Mouse (Mus musculus): Measurements from ENCODE around the gene Trp53tg5. TPM values are rescaled to one million over a fixed set of nuclear protein-coding genes. Genes with fewer than 3 reads are reported as not detected.
A peak's percentile ranks its signal among the peaks of the same experiment; 100 is the strongest.

Gene Trp53tg5
- polyA plus RNA-seq, 1 experiment from 2014 or later: not detected

- Histone ChIP-seq H3K4me1 (peaks cover 48% of the 10 kb centered on the region), H3K4me3 (peak overlapping the region; percentile 71), H3K9me3 (no peaks in the 10 kb centered on the region), H3K36me3 (no peaks in the 10 kb centered on the region), H3K27ac (peak overlapping the region; percentile 86), H3K27me3 (ENCODE audit: insufficient read depth, poor library complexity, severe bottlenecking) (peaks cover 16% of the 10 kb centered on the region; the same call in 1 of the 2 replicates)
- WGBS: 1% methylated on average over 29 of the region's 29 CpGs
- DNase-seq (ENCODE audit: low spot score): no peak
Measured at GRCm38 (mm10) chr2:164442315-164443050, 31.0 kb downstream of the Trp53tg5 start.

- H3K9me3 ChIP-seq: no peaks in the 10 kb centered on the region
- 33% methylated on average over 7 of the region's 7 CpGs for WGBS
- no peaks in the 10 kb centered on the region for H3K36me3 ChIP-seq
- H3K4me1 ChIP-seq: peaks cover 56% of the 10 kb centered on the region
- no peak for DNase-seq (ENCODE audit: low spot score)
- H3K4me3 ChIP-seq: peak overlapping the region; percentile 71
- peaks cover 16% of the 10 kb centered on the region; the same call in 1 of the 2 replicates for H3K27me3 ChIP-seq (ENCODE audit: insufficient read depth, poor library complexity, severe bottlenecking)
- H3K27ac ChIP-seq: peak overlapping the region; percentile 86; the same call in 1 of the 2 replicates
Measured at GRCm38 (mm10) chr2:164441731-164442130, 31.8 kb downstream of the Trp53tg5 start.

DNA sequence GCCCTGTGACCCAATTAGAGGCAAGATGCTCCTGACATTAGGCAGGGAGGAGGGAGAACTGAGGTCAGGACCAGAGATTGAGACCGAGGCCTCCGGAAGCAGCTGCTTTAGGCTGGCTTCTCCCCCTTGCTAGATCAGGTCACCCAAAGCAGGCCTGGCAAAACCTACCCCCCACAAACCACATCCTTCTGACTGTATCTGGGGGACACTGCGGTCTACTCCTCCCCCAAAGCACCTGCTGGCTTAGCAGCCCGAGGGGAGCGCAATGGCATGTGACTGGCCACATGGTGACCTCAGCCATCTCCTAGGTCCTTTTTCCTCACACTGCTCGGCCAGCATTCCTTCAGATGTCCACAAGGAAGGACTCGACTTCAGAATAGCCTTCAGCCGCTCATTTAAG, 32.4 kb downstream of the Trp53tg5 start:
- DNase-seq (ENCODE audit: low spot score): no peak
- no peaks in the 10 kb centered on the region for H3K9me3 ChIP-seq
- H3K27me3 ChIP-seq (ENCODE audit: insufficient read depth, poor library complexity, severe bottlenecking): peaks cover 16% of the 10 kb centered on the region; the same call in 1 of the 2 replicates
- 45% methylated on average over 8 of the region's 8 CpGs for WGBS
- H3K36me3 ChIP-seq: no peaks in the 10 kb centered on the region
- peak overlapping the region; percentile 71 for H3K4me3 ChIP-seq
- H3K27ac ChIP-seq: 0 out of 2 replicates have a peak overlapping the region, but pooled peaks have one; percentile 56
- H3K4me1 ChIP-seq: peaks cover 62% of the 10 kb centered on the region

DNA sequence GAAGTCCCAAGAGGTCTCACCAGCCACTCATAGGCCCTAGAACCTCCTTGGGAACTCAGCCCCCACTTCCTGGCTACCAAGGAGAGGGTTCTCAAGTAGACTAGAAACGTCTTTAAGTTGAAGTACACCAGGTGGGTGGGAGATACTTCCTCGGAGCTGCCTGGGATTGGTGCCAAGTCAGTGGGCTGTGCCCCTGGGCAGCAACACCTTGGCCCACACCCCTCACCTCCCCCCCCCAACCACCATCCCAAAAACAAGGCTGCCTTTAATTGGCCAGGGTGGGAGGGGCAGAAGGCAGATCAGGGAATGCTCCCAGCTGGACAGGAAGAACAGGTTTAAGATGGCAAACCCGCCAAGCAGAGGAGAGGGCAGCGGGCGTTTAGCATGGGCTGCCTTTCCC, 33.2 kb downstream of the Trp53tg5 start:
- DNase-seq (ENCODE audit: low spot score): no peak
- H3K27ac ChIP-seq: 0 out of 2 replicates have a peak overlapping the region, but pooled peaks have one; percentile 5
- WGBS: 74% methylated on average over 5 of the region's 5 CpGs

GRCm38 (mm10) chr2:164439001-164439421, 34.5 kb downstream of the Trp53tg5 start:
- 52% methylated on average over 3 of the region's 3 CpGs for WGBS
- Histone ChIP-seq H3K27me3 (ENCODE audit: insufficient read depth, poor library complexity, severe bottlenecking) (peaks cover 16% of the 10 kb centered on the region; the same call in 1 of the 2 replicates), H3K36me3 (no peaks in the 10 kb centered on the region), H3K4me3 (no peak overlapping the region), H3K27ac (no peak overlapping the region), H3K4me1 (peaks cover 77% of the 10 kb centered on the region), H3K9me3 (no peaks in the 10 kb centered on the region)
- DNase-seq (ENCODE audit: low spot score): no peak

More for the DNA sequence above, 33.2 kb downstream of the Trp53tg5 start:
- H3K4me1 ChIP-seq: peaks cover 70% of the 10 kb centered on the region
- H3K9me3 ChIP-seq: no peaks in the 10 kb centered on the region
- no peak overlapping the region for H3K4me3 ChIP-seq
- H3K27me3 ChIP-seq (ENCODE audit: insufficient read depth, poor library complexity, severe bottlenecking): peaks cover 16% of the 10 kb centered on the region; the same call in 1 of the 2 replicates
- no peaks in the 10 kb centered on the region for H3K36me3 ChIP-seq

GRCm38 (mm10) chr2:164438257-164438656, 35.3 kb downstream of the Trp53tg5 start:
- WGBS: 45% methylated on average over 8 of the region's 8 CpGs
- H3K4me1 ChIP-seq: peaks cover 82% of the 10 kb centered on the region
- DNase-seq (ENCODE audit: low spot score): no peak
- H3K27ac ChIP-seq: no peak overlapping the region
- no peak overlapping the region for H3K4me3 ChIP-seq
- H3K36me3 ChIP-seq: no peaks in the 10 kb centered on the region
- H3K27me3 ChIP-seq (ENCODE audit: insufficient read depth, poor library complexity, severe bottlenecking): peaks cover 16% of the 10 kb centered on the region; the same call in 1 of the 2 replicates
- no peaks in the 10 kb centered on the region for H3K9me3 ChIP-seq

DNA sequence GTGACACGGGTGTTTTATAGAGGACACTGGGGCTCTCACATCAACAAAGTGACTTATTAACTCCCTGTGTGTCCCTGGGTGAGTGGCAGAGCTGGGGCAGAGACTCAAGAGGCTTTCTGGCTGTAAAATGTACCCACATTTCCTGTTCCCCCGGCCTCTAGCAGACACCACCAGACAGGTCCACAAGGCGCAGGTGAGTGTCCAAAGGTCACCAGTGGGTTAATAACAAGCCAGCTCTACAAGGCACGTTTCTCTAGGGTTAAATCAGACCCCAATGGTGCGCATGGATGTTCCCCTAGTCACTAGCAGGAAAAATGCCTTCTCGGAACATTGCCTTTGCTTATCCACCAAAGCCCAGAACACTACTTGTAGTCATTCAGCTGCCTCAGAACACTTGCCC, 35.8 kb downstream of the Trp53tg5 start:
- 68% methylated on average over 6 of the region's 6 CpGs for WGBS
- DNase-seq (ENCODE audit: low spot score): no peak
- H3K36me3 ChIP-seq: no peaks in the 10 kb centered on the region
- no peak overlapping the region for H3K27ac ChIP-seq
- H3K4me3 ChIP-seq: no peak overlapping the region
- H3K9me3 ChIP-seq: no peaks in the 10 kb centered on the region
- peaks cover 84% of the 10 kb centered on the region for H3K4me1 ChIP-seq
- H3K27me3 ChIP-seq (ENCODE audit: insufficient read depth, poor library complexity, severe bottlenecking): peaks cover 16% of the 10 kb centered on the region; the same call in 1 of the 2 replicates

- no peaks in the 10 kb centered on the region for H3K36me3 ChIP-seq
- H3K9me3 ChIP-seq: no peaks in the 10 kb centered on the region
- peak overlapping the region; percentile 77 for H3K27ac ChIP-seq
- peaks cover 85% of the 10 kb centered on the region for H3K4me1 ChIP-seq
- WGBS: 34% methylated on average over 3 of the region's 3 CpGs
- peaks cover 16% of the 10 kb centered on the region; the same call in 1 of the 2 replicates for H3K27me3 ChIP-seq (ENCODE audit: insufficient read depth, poor library complexity, severe bottlenecking)
- no peak overlapping the region for H3K4me3 ChIP-seq
- DNase-seq (ENCODE audit: low spot score): no peak
Measured at GRCm38 (mm10) chr2:164436961-164437360, 36.6 kb downstream of the Trp53tg5 start.

DNA sequence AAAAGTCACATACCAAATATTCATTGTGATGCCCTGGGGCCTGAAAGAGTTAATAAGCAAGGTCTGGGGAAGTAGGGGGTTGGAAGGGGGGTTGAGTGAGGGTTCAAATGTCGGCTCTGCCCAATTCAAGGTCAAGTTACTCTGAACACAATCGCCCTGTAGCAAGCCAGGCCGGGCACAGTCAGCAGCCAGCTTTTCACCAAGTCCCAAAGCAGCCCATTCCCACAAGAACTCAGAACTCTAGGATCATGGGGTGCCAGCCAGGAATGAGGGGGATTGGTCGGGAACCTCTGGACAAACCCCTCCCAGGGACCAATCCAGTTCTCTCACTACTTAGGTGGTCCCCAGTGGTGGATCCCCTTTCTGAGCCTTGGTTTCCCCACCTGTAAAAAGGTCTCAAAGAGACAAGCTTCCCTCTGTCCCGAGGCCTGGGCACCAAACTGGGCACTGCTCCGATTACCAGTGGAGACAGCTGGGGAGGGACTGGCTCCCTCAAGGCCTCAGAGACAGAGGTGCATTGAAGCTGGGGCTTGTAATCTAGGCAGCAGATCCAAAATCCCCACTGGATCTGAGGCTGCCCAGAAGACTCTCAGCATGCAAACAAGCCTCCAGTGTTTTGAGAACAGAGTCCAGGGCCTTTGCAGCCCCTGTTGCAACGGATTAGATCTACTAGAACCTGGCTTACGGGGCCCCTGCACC, 37.2 kb downstream of the Trp53tg5 start:
- Histone ChIP-seq H3K4me3 (no peak overlapping the region), H3K27me3 (ENCODE audit: insufficient read depth, poor library complexity, severe bottlenecking) (peaks cover 12% of the 10 kb centered on the region; the same call in 1 of the 2 replicates), H3K36me3 (no peaks in the 10 kb centered on the region), H3K27ac (peak overlapping the region; percentile 77), H3K4me1 (peaks cover 85% of the 10 kb centered on the region), H3K9me3 (no peaks in the 10 kb centered on the region)
- no peak for DNase-seq (ENCODE audit: low spot score)
- 25% methylated on average over 8 of the region's 8 CpGs for WGBS

GRCm38 (mm10) chr2:164435216-164436090, 38.1 kb downstream of the Trp53tg5 start:
- Histone ChIP-seq H3K4me1 (peaks cover 89% of the 10 kb centered on the region), H3K27ac (peak overlapping the region; percentile 64; the same call in 1 of the 2 replicates)

GRCm38 (mm10) chr2:164434681-164435080, 38.8 kb downstream of the Trp53tg5 start:
- WGBS: 76% methylated on average over 3 of the region's 3 CpGs
- Histone ChIP-seq H3K4me3 (no peak overlapping the region), H3K4me1 (peaks cover 88% of the 10 kb centered on the region), H3K9me3 (no peaks in the 10 kb centered on the region), H3K27me3 (ENCODE audit: insufficient read depth, poor library complexity, severe bottlenecking) (peaks cover 4% of the 10 kb centered on the region; the same call in 1 of the 2 replicates), H3K27ac (no peak overlapping the region), H3K36me3 (no peaks in the 10 kb centered on the region)
- DNase-seq (ENCODE audit: low spot score): no peak

More at GRCm38 (mm10) chr2:164435216-164436090, 38.1 kb downstream of the Trp53tg5 start:
- WGBS: 25% methylated on average over 5 of the region's 5 CpGs
- DNase-seq (ENCODE audit: low spot score): no peak
- Histone ChIP-seq H3K36me3 (no peaks in the 10 kb centered on the region), H3K27me3 (ENCODE audit: insufficient read depth, poor library complexity, severe bottlenecking) (0 out of 2 replicates have a peak, but pooled peaks cover 4% of the 10 kb centered on the region), H3K4me3 (no peak overlapping the region), H3K9me3 (no peaks in the 10 kb centered on the region)

GRCm38 (mm10) chr2:164433278-164433895, 40.1 kb downstream of the Trp53tg5 start:
- Histone ChIP-seq H3K9me3 (no peaks in the 10 kb centered on the region), H3K4me1 (peaks cover 89% of the 10 kb centered on the region), H3K4me3 (0 out of 2 replicates have a peak overlapping the region, but pooled peaks have one; percentile 37), H3K36me3 (peaks cover 11% of the 10 kb centered on the region), H3K27me3 (ENCODE audit: insufficient read depth, poor library complexity, severe bottlenecking) (peaks cover 15% of the 10 kb centered on the region), H3K27ac (peak overlapping the region; percentile 77)
- WGBS: 70% methylated on average over 9 of the region's 9 CpGs
- no peak for DNase-seq (ENCODE audit: low spot score)
